Mouse (Mus musculus): ENCODE measurements around the gene Rpl13. TPM values are rescaled to one million over a fixed set of nuclear protein-coding genes. Genes with fewer than 3 reads are reported as not detected.

Rpl13 gene
- polyA plus RNA-seq, 1 experiment from 2014 or later: 1,017 TPM

DNA sequence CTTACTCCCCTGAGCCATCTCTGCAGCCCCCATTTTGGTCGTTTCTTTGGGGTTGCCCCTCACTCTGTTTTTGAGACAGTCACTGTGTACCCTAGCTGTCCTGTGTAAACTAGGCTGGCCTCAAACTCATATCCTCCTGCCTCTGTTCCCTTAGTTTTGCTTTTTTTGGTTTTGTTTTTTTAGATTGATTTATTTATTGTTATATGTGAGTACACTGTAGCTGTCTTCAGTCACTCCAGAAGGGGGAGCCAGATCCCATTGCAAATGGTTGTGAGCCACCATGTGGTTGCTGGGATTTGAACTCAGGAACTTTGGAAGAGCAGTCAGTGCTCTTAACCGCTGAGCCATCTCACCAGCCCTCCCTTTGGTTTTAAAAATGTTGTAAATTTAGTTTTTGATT lies 4.4 kb downstream of the Rpl13 start:
- in situ Hi-C loops (cut with MboI; ENCODE audit: low pct_unique_long_range_greater_than_20kb): no loop called here
- ChIA-PET POLR2A (interaction anchor here (0.6 kb wide), 1 partner anchor 73 kb away, joined by 3 read pairs; no protein-coding TSS in a partner anchor), CTCF (interaction anchor here (1.0 to 2.4 kb wide), 6 partner anchors 19 to 276 kb away, joined by 3 to 14 read pairs (median 6); partner anchors contain the start of gene Spata2l)
- TF ChIP-seq CTCF (IDR thresholded peaks at IDR 0.05): no peak
- no peaks in the 10 kb centered on the region for H3K27me3 ChIP-seq
- ATAC-seq (no peak), DNase-seq (ENCODE audit: low read depth, low spot score) (no peak)

DNA sequence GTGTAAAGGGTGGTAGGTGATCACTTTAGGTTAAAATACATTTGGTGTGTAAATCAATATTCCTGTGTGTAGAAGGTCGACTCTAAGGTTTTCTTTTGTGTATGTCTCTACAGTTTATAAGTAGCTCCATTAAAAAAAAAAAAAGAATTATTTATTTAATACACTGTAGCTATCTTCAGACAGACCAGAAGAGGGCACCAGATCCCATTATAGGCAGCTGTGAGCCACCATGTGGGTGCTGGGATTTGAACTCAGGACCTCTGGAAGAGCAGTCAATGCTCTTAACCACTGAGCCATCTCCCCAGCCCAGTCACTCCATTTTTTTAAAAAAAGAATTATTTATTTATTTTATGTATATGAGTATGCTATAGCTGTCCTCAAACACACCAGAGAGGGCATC lies 5.9 kb downstream of the Rpl13 start:
- DNase-seq (ENCODE audit: low read depth, low spot score) (no peak), ATAC-seq (no peak)
- in situ Hi-C loops (cut with MboI; ENCODE audit: low pct_unique_long_range_greater_than_20kb): no loop called here
- ChIA-PET CTCF (interaction anchor here (0.8 to 2.4 kb wide), 11 partner anchors 13 to 100 kb away, joined by 3 to 14 read pairs (median 4); no protein-coding TSS in a partner anchor), POLR2A (interaction anchor here (0.6 kb wide), 2 partner anchors 56 to 131 kb away, joined by 3 to 4 read pairs; no protein-coding TSS in a partner anchor)
- no peaks in the 10 kb centered on the region for H3K27me3 ChIP-seq
- TF ChIP-seq CTCF (IDR thresholded peaks at IDR 0.05): no peak

DNA sequence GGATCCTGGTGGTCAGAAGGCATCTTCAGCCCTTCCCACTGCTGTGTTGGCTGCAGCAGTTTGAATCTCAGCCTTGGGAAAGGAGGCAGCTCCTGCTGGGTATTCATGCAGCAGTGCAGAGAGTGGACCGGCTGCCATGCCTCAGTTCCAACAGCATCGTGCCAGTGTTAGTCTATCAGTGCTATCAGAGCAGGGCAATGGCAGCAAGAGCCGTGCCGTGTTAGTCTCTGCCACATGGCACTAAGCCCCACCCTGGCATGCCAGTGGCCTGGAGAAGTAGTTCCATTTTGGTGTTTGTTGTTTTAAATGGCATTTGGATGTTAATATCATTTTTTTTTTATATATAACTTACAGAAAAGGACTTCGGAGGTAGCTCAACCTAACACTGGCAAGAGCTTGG lies 6.8 kb downstream of the Rpl13 start:
- no peak for TF ChIP-seq CTCF (IDR thresholded peaks at IDR 0.05)
- POLR2A ChIA-PET: interaction anchor here (0.5 to 0.6 kb wide), 2 partner anchors 39 to 46 kb away, joined by 4 to 5 read pairs; no protein-coding TSS in a partner anchor
- DNase-seq (ENCODE audit: low read depth, low spot score): no peak
- ATAC-seq: no peak
- in situ Hi-C loops (cut with MboI; ENCODE audit: low pct_unique_long_range_greater_than_20kb): no loop called here
- no peaks in the 10 kb centered on the region for H3K27me3 ChIP-seq
- CTCF ChIA-PET: interaction anchor here (1.3 to 2.6 kb wide), 4 partner anchors 37 to 92 kb away, joined by 4 to 10 read pairs (median 4); no protein-coding TSS in a partner anchor

DNA sequence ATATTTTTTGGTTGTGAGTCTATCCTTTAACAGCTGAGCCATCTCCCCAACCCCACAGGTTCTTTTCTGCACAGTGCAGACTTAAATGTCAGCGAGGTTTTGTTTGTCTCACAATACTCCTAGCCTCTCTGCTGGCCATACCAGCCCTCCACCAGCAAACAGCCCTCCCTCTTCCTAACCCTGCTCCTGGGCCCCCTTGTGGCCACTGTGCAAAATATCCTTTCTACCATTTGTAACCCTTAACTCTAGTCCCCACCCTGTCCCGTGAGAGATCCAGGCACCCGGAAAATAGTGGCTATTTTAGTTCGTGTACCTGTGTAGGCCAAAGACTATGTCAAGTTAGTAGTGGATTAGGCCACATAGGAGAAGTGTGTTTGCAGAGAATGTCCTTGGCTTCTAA lies 8.5 kb downstream of the Rpl13 start:
- DNase-seq (ENCODE audit: low read depth, low spot score): no peak
- TF ChIP-seq CTCF (IDR thresholded peaks at IDR 0.05): no peak
- ChIA-PET POLR2A (no interaction called here), CTCF (interaction anchor here (0.6 to 2.6 kb wide), 6 partner anchors 24 to 210 kb away, joined by 3 to 10 read pairs (median 3); no protein-coding TSS in a partner anchor)
- ATAC-seq: no peak
- in situ Hi-C loops (cut with MboI; ENCODE audit: low pct_unique_long_range_greater_than_20kb): loop anchor here (5.0 kb wide), 2 partner anchors 42 to 92 kb away; no protein-coding TSS in a partner anchor
- H3K27me3 ChIP-seq: peaks cover 2% of the 10 kb centered on the region

DNA sequence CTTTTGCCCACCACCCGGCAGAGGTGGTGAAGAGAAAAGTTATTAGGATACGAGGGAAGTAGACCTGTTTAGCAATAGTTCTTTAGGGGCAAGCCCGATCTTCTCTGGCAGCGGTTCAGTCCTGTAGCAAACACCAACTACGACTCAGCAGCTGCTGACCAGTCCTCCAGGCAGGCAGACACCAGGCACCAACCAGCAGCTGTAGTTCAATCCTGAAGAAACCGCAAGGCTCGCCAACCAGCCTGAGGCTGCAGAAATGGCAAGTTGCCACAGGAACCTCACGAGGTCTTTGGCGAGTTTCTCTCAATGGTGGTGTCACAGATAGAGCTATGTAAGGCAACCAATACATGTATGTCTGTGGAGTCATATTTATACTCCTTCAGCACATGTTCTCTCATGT lies 10.7 kb downstream of the Rpl13 start:
- in situ Hi-C loops (cut with MboI; ENCODE audit: low pct_unique_long_range_greater_than_20kb): loop anchor here (5.0 kb wide), 2 partner anchors 39 to 89 kb away; no protein-coding TSS in a partner anchor
- no peak for TF ChIP-seq CTCF (IDR thresholded peaks at IDR 0.05)
- ATAC-seq (no peak), DNase-seq (ENCODE audit: low read depth, low spot score) (no peak)
- ChIA-PET POLR2A (interaction anchor here (0.7 kb wide), 1 partner anchor 21 kb away, joined by 3 read pairs; no protein-coding TSS in a partner anchor), CTCF (interaction anchor here (1.6 kb wide), 1 partner anchor 13 kb away, joined by 6 read pairs; no protein-coding TSS in a partner anchor)
- H3K27me3 ChIP-seq: peaks cover 22% of the 10 kb centered on the region

DNA sequence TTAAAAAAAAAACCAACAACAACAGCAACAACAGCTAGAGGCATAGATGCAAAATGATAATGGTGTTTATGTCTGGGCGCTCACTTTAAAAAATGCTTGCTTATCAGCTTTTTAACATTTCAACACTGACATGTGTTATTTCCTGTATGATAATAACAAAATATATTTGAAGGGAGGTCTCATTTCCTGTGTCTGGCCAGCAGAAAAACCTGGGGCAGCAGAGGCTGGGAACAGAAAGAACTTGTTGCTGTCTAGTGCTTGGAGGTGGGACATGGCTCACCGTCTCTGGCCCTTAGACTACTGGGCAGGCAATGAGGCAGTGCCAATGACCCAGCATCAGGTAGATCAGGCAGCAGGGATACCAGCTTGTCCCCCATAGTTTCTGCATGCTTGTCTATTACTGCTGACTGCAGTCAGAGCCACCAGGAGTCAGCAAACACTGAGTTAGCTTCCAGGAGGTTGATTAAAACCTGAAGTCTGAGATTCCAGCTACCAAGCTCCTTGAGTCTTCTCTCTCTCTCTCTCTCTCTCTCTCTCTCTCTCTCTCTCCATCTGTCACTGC lies 11.8 kb downstream of the Rpl13 start:
- ATAC-seq: no peak
- no peak for DNase-seq (ENCODE audit: low read depth, low spot score)
- in situ Hi-C loops (cut with MboI; ENCODE audit: low pct_unique_long_range_greater_than_20kb): loop anchor here (5.0 kb wide), 2 partner anchors 38 to 88 kb away; no protein-coding TSS in a partner anchor
- peaks cover 26% of the 10 kb centered on the region for H3K27me3 ChIP-seq
- ChIA-PET CTCF (interaction anchor here (0.9 to 1.6 kb wide), 2 partner anchors 12 to 91 kb away, joined by 3 to 6 read pairs; no protein-coding TSS in a partner anchor), POLR2A (no interaction called here)
- TF ChIP-seq CTCF (IDR thresholded peaks at IDR 0.05): no peak

DNA sequence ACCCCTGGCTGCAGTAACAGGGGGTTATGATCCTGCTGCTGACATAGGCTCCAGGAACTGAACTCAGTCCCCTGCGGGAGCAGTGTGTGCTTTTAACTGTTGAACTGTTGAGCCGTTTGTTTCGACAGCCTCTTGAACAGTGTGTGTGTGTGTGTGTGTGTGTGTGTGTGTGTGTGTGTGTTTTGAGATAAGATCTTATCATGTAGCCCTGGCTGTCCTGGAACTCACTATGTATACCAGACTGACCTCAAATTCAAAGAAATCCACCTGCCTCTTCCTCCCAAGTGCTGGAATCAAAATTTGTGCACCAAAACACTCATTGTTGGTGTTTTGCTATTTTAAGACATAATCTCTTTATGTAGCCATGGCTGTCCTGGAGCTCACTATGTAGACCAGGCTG lies 12.5 kb downstream of the Rpl13 start:
- CTCF ChIA-PET: no interaction called here
- in situ Hi-C loops (cut with MboI; ENCODE audit: low pct_unique_long_range_greater_than_20kb): loop anchor here (5.0 kb wide), 2 partner anchors 38 to 88 kb away; no protein-coding TSS in a partner anchor
- no peak for ATAC-seq
- POLR2A ChIA-PET: no interaction called here
- peaks cover 29% of the 10 kb centered on the region for H3K27me3 ChIP-seq
- no peak for TF ChIP-seq CTCF (IDR thresholded peaks at IDR 0.05)
- DNase-seq (ENCODE audit: low read depth, low spot score): no peak

DNA sequence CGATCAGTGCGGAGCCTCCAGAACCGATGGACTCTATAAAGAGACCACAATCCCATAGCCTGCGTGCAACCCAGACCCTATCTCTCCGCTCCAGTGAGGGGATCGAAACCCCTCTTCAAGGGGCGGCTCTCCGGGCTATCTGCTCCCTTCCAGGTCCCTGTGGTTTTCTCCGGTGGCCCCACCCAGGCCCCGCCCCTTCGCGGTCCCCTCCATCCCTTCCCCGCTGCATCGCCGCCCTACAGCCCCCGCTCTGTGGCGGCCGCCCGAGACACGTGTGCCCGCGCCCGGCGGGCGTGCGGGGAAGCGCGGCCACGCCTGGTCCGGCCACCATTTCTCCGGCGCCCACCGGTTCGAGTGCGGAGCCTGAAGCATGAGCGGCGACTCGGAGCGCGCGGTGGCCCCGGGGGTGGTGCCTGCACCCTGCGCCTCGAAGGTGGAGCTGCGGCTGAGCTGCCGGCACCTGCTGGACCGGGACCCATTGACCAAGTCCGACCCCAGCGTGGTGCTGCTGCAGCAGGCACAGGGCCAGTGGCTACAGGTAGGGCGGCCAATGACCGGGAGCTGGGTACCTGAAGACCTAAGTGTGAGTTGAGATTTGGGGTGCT lies 15.1 kb downstream of the Rpl13 start, which contains the start of gene Cpne7:
TSS of gene Cpne7 (plus strand) at position 248 of the 605 bp plus-strand sequence.
- CTCF ChIA-PET: no interaction called here
- POLR2A ChIA-PET: interaction anchor here (0.9 kb wide), 1 partner anchor 62 kb away, joined by 3 read pairs; no protein-coding TSS in a partner anchor
- ATAC-seq (no peak), DNase-seq (ENCODE audit: low read depth, low spot score) (no peak)
- TF ChIP-seq CTCF (IDR thresholded peaks at IDR 0.05): no peak
- H3K27me3 ChIP-seq: peaks cover 32% of the 10 kb centered on the region
- in situ Hi-C loops (cut with MboI; ENCODE audit: low pct_unique_long_range_greater_than_20kb): no loop called here

DNA sequence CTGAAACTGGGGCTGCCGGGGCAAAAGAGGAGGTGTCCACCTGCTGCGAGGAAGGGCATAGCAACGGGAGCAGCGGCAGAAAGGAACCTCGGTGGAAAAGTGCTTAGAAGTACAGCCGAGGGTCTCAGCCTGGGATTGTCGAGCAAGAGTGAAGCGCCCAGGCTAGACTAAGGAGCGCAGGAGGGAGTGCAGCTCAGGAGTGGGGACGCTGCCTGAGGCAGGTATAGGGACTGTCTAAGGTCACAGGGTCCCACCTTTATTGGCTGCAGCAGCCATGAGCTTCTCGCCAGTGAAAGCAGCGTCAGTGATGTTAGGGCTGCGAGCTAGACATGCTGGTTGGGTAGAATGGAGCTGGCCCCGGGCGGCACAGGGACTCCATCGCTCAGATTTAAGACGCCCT lies 15.6 kb downstream of the Rpl13 start:
- POLR2A ChIA-PET: interaction anchor here (0.6 to 0.9 kb wide), 3 partner anchors 12 to 214 kb away, joined by 3 to 4 read pairs (median 3); no protein-coding TSS in a partner anchor
- DNase-seq (ENCODE audit: low read depth, low spot score) (no peak), ATAC-seq (no peak)
- TF ChIP-seq CTCF (IDR thresholded peaks at IDR 0.05): no peak
- peaks cover 32% of the 10 kb centered on the region for H3K27me3 ChIP-seq
- CTCF ChIA-PET: no interaction called here
- in situ Hi-C loops (cut with MboI; ENCODE audit: low pct_unique_long_range_greater_than_20kb): no loop called here

DNA sequence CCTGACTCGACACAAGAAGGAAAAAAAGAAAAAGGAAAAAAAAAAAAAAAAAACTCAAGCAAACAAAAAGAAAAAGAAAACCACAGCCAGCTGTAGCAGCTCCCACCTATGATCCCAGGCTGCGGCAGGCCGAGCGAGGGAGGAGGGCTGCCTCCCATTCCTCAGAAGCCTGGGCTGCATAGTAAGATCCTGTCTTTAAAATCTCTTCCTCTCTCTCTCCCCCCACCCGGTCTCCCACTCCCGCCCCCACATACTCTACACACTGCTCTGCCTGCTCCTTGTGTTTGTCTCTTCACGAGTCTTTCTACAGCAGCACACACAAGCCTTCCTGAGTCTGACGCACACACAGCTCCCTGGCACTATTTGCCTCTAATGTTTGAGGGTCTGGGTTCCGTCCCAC lies 19.9 kb downstream of the Rpl13 start:
- CTCF ChIA-PET: no interaction called here
- no peak for TF ChIP-seq CTCF (IDR thresholded peaks at IDR 0.05)
- in situ Hi-C loops (cut with MboI; ENCODE audit: low pct_unique_long_range_greater_than_20kb): no loop called here
- POLR2A ChIA-PET: no interaction called here
- no peak for DNase-seq (ENCODE audit: low read depth, low spot score)
- ATAC-seq: no peak
- H3K27me3 ChIP-seq: peaks cover 16% of the 10 kb centered on the region
